Mouse (Mus musculus): ENCODE results near the gene Prl2c2.
"Not testable (repeated sequence)": the region's sequence is repeated elsewhere in the genome, so short reads cannot be mapped to it uniquely, and the experiment has no call there.

Prl2c2 gene

DNA sequence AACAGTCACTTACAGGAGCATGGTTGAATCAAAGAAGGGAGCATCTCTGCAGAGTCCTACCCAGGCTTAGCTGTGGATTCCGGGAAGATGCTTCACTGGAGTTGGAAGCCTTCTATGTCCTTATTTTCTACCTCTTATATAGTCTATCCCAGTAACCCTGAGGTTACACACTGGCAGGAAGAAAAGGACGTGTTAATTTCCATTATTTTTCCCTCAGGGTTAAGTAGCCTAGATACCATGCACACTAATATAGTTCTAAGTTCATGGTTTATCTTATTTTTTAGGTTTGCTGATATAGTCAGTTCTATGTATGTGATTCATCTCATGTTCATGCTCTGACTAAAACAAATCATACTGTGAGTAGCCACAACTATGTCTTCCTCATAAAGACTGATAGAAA, at the start of gene Prl2c2:
TSS of gene Prl2c2 (minus strand) at position 101 of the 400 bp plus-strand sequence.
- not testable (repeated sequence) for DNase-seq

DNA sequence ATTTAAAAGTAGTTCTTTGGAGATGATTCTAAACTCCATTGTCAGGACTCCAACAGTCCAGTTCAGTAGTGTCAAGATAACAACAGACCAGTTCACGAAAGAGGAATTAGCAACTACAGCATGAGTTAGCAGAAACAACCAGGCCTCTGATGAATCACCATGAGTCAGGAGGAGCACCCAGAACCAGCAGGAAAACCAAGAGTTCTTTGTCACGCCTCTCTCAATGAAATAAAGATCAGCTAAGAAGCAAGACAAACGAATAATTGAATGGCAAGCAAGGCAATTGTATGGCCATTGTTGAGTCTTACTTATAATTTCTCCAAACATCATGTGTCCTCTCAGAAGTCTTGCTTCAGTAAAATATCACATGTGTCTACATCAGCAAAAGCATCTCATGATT, 20.7 kb upstream of the Prl2c2 start:
- not testable (repeated sequence) for DNase-seq

DNA sequence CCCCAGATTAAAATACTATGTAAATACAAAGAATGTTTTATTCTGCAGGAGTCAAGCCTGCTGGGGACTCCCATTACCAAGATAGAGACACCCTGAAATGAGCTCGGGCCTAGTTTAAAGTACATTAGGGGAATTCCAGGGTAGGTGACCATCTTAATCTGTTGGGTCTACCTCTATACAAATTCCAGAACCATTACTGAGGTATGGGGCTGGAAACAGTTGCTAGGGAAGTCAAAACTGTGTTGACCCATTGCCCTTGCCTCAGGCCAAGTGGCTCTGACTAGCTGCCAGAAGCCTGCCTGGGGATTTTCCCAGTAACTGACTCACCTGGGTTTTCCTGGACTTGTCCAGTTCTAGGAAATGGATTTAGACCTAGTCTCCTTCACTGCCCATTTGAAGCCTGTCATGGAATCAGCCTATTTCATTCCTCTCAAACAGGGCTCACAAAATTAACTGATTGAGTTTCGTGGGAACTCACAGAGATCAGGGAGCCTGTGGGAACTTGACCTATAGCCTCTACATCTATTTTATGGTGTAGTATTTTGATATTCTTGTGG, 8.9 kb upstream of the Prl2c2 start:
- DNase-seq, result not testable (repeated sequence)

Data from kidney, postnatal 25 days (tissue).